Mouse (Mus musculus) c-Kit-positive CD71-negative TER-119-negative erythroid progenitor cells, embryonic 14.5 days (primary cell): ENCODE data around the gene Nudt21.
"Not testable (repeated sequence)": the region's sequence is repeated elsewhere in the genome, so short reads cannot be mapped to it uniquely, and the experiment has no call there.

Experiments used
- DNase-seq: peaks from one replicate; pipeline ENCODE4 v3.0.0-alpha.2; 2013; ENCODE audit warnings: low read depth

Nudt21 gene

GRCm38 (mm10) chr8:94036944-94037524 is at the start of gene Nudt21, which contains the start of gene Ogfod1:
Gene Nudt21, minus strand, starts transcription at chr8:94037031.
Gene Ogfod1, plus strand, starts transcription at chr8:94037198.
- DNase-seq = peak; percentile 99

DNA sequence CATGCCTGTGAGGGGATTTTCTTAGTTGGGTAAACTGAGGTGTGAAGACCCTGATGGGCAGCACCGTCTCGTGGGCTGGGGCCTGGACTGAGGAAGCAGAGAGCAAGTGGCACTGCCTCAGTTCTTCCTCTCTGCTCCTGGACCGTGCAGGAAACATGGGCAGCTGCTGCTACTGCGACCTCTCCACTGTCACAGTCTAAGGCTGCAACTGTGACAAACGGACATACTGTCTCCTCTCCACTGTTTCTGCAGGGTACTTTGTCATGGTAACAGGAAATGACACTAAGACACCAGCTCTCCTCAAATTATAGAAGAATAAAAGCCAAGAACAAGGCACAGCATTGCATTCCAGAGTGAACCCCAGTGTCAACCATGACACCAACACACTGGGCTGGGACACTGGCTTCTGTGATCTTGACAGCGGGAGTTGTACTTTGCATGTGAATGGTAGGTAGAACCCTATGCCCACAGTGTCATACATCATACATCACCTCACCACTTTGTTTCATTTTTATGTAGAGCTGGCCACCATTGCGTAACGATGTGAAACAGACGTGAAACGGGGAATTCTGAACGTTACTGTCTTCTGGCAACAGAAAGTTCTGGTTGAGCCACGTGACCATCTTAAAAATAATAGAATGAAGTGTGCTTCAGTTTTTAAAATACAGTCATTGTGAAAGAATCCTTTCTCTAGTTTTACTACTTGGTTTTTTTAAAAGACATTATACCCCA is 39.8 kb upstream of the Nudt21 start:
- no peak for DNase-seq

- DNase-seq = no peak
Measured at GRCm38 (mm10) chr8:94068793-94069192, 32.0 kb upstream of the Nudt21 start.

GRCm38 (mm10) chr8:94066121-94066863 is 29.5 kb upstream of the Nudt21 start:
- DNase-seq = no peak

DNA sequence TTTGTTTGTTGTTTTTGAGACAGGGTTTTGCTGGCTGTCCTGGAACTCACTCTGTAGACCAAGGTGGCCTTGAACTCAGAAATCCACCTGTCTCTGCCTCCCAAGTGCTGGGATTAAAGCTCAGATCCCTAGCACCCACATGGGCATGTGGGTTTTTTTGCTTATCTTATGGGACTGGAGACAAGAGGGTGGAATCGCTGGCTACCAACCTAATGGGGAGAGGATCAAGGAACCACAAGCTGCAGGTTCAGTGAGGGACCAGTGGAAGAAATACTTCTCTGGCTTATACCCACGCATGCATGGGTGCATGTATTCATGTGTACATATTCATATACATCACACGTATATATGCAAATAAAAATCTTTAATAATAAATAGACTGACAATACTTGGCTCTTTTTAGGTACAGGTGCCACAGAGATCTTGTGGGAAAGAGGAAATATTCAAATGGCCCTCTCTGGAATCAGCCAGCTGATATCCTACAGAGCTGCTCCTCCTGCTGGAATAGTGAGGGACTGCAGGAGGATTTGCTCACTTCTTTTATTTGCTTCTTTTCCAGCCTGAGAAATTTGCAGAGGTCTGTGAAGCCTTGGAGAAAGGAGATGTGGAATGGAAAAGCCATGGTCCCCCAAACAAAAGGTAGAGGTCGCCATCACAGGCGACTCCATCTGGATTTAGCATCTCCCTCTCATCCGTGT is 20.5 kb upstream of the Nudt21 start:
- no peak for DNase-seq

- no peak for DNase-seq
Measured at GRCm38 (mm10) chr8:94052696-94053095, 15.9 kb upstream of the Nudt21 start.

DNA sequence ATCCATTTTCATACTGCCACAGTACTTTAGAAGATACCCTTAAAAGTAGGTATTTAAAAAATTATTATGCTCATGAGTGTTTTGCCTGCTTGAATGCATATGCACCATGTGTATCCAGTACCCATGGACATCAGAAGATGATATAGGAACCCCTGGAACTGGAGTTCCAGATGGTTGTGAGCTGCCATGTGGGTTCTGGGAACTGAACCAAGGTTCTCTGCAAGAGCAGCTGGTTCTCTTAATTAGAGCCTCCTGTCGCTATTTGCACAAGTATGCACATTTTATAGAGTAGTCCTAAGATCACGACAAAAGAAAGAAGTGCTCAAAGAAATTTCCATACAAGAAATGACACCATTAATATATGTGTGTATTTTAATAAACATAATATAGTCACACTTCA is 11.0 kb upstream of the Nudt21 start:
- no peak for DNase-seq

GRCm38 (mm10) chr8:94037806-94038205 is 975 bp upstream of the Nudt21 start:
- no peak for DNase-seq

- DNase-seq = not testable (repeated sequence)
Measured at GRCm38 (mm10) chr8:94036541-94036940, 290 bp downstream of the Nudt21 start.

- no peak for DNase-seq
Measured at GRCm38 (mm10) chr8:94035200-94035599, 1.6 kb downstream of the Nudt21 start.

- no peak for DNase-seq
Measured at GRCm38 (mm10) chr8:94033601-94034000, 3.2 kb downstream of the Nudt21 start.

DNA sequence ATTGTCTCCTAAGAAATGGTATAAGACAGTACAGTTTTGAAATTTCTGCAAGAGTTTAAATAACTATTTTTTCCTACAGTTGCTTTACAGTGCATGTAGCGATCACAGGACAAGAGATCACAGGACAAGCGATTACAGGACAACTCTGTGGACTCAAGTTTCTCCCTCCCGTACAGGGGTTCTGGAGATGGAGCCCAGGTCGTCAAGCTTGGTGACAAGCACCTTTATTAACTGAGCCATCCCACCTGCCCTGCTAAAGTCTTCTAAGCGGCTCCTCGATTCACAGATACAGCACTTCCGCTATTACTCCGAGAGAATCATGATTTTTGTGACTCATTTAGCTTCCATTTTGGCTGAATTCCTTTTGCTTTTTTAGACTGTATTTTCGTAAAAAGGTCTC is 7.1 kb downstream of the Nudt21 start:
- no peak for DNase-seq

- no peak for DNase-seq
Measured at GRCm38 (mm10) chr8:94023916-94024315, 12.9 kb downstream of the Nudt21 start.

DNA sequence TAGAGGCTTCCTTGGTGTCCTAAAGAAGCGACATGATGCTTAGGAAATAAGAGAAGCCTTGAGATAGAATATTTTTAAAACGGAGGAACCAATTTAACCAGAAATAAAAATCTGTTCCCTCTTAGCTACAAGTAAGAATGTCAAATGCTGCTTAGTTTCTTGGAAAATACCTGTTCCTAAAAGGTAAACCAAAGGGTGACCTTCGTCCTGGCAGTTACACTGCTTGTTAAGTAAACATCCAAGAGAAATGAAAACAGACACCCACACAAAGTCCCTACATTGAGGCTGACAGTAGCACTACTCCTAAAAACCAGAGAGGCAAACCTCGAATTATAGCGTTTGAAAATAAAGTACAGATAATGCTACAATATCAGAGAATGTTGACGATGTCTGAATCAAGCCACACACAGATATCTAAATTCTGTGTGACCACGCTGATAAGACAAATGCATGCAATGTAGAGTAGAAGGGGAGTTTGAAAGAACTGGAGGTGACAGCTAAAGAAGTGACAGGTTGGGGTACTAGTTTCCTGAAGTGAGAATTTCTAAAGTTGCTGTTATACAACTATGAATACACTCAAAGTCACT is 23.7 kb downstream of the Nudt21 start:
- DNase-seq = no peak

DNA sequence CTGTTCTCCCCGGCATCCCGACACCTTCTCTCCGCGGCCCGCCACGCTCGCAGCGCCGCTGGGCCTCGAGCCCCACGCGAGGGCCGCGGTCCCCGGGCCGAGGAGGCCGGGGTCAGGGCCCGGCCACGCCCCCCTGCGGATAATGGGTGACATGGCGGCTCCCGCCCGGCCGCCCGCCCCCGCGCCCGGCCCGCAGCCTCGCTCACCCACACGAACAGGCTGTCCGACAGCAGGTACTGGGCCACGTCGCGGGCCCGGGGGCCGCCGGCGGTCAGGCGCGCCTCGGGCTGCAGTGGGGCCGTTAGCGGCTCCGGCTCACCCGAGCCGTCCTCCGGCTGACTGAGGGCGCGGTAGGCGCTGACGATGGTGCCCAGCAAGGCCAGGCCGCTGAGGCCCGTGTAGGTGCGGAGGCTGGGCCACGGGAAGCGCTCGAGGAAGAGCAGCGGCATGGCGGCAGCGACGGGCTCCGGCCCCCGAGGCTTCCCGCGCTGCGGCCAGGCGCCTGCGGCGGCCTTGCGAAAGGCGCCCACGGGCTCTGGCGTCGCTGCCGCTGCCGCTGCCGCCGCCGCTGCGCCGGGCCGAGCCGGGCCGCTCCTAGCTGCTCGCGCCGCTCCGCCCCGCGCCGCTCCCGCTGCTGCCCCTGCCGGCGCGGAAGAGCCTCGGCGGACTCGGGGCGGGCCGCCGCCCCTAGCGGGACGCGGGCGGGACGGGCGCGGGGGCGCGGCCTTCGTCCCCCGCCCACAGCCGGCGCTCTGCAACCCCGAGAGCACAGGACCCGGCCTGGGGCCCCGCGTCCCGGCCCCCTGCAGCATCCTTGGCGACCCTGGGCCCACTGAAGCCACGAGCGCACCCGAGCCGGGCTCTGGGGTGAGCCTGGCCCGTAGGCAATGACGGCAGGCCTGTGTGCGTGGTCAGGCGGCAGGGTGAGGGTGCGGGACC is 24.5 kb downstream of the Nudt21 start, which contains the start of gene Amfr:
Gene Amfr, minus strand, starts transcription at position 830 of the 939 bp plus-strand sequence.
- peak; percentile 50 for DNase-seq

DNA sequence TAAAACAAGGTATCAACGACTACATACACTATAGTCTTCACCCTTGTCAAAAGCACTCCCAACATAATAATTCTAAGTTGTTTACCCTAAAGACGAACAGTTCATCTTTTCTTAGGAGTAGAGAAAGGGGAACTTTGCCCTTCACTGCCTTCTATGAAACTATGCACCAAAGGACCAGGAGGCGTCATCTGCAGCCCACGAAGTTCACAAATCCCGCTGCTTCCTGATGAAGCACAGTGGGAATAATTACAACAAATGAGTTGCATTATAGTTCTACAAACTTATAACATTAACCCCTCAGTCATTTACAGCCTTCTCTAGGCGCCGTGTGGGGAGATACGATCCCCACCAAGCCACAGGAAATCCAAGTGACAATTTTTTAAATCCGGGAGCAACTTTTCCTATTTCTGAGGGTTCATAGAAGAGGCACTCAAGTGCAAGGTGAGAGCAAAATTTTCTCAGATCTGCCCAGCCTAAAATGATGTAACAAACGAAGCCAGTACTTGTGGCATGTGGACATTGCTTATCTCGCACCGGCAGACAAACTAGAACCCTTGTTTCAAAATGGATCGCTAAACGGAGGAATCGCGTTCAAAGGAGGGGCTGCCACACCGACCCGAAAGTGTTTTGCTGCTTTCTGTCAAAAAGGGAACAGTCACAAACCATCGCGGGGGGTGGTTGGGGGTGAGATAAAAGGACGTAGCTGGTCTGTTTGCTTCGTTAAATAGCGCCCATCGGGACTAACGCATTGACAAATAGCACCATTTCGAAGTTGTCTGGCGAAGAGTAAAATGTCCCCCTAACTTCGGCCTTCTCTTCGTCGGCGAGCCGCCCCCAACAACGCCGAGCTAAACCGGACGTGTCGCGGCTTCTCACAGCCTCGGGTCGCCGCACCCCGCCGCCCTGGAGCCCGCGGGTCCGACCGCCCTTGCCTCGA is 25.5 kb downstream of the Nudt21 start:
- no peak for DNase-seq

- DNase-seq = no peak
Measured at GRCm38 (mm10) chr8:94010101-94010705, 26.6 kb downstream of the Nudt21 start.

DNA sequence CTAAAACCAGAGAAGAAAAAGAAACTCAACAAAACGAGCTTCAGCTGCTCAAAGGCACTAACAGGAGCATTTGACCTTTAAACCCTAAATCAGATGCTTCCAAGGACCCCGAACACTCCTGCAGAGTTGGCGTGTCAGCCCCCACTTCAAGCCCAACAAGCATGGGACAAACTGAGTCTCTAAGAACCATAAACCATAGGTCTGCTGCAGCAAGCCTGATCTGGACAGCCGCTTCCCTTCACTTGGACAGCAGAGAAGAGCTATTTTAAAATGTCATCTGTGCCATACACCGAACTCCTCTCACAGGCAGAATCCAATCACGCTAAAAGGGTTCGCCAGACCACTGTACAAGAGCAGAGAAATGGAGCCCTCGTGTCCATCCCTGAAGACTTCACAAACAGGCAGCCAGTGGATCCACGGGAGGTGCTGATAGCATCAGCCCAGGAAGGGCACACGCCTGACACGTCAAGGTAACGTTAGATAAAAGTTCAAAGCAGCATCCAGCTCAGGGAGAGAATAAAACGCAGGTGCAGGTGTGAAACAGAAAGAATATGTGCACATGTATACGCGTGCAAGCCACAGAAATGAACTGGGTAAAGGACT is 27.5 kb downstream of the Nudt21 start:
- no peak for DNase-seq

DNA sequence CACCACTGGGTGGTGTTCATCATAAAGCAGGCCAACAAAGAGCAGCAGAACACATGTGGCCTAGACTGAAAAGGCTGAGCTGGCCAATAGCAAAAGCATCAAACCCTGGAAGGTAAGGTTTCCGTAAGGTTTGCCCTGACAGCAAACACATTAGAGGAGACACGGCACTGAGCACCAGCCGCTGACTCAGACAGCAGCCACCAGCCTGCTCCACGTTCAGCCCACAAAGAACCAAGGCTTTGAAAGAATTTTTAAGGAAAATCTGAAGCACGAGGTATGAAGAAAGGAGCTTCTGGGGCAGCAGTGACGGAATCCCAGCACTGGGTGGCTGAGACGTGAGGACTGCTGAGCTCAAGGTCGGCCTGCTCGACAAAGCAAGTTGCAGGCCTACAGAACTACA is 32.7 kb downstream of the Nudt21 start:
- DNase-seq = no peak
